ENCODE assay signal across 8 mouse cellular contexts in the genomic region with DNA sequence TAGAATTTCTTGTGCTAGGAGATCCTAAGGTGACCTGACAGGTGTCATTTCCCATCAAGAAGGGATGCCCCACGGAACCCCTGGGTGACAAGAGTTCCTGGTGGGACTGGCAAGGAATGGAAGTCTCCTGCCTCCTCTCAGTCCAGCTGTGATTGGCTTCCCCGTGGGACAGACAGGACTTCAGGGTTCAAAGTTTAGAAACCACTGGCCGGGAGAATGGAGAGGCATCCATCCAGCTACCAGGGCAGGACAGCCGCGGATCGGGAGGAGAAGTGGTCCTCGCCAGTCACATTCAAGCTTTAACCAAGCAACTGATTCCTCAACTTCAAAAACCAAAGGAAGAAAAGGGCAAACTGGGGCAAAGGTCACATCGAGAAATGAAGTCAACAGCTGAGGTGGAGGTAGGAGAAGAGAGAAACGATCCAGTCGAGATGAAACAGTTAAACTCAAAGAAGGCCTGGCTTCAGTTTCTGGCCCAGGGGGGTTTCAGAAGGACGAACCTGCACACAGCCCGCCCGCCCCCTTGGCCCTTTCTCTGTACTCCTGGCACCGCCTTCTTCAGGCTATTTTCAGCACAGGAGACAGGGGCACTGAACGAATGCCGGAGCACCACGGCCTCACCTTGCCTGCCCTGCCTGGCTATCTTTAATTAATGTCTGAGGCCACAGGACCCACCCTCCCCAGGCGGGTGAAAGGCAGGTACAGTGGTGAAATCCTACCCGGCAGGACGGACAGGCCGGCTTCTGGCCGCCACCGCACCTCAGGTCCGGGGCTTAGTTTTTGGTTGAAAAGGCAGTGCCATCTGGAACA. TPM values are rescaled to one million over a fixed set of nuclear protein-coding genes. Genes with fewer than 3 reads are reported as not detected.
DNase-seq lines count a peak whose midpoint lies in the region; ATAC-seq and TF ChIP-seq lines count a peak whose summit lies in the region.

No protein-coding gene starts in this region.

- peak; percentile 73 for DNase-seq in gastrocnemius, adult 2 months
- no peak for DNase-seq in gastrocnemius, postnatal 14 days
- DNase-seq in intestine, embryonic 14.5 days (ENCODE audit: low spot score): no peak
- no peak for DNase-seq in liver, embryonic 13.5 days
- DNase-seq in frontal cortex, postnatal 36 days (ENCODE audit: low spot score in 2 of 2): no peak
- DNase-seq in layer of hippocampus, postnatal 25 days (ENCODE audit: extremely low spot score in 1 of 2, low spot score in 1 of 2): no peak
- DNase-seq in cerebellum, adult 9-11 months: no peak

- H3K36me3 ChIP-seq in embryonic facial prominence, embryonic 13.5 days: peaks cover 7% of the 10 kb centered on the region
- peaks cover 16% of the 10 kb centered on the region; the same call in 1 of the 2 replicates for H3K36me3 ChIP-seq in intestine, embryonic 14.5 days (ENCODE audit: control insufficient read depth, insufficient read depth, low read length)
- peaks cover 13% of the 10 kb centered on the region for H3K36me3 ChIP-seq in liver, embryonic 13.5 days

- H3K27ac ChIP-seq in gastrocnemius, adult 2 months: peak overlapping the region; percentile 98
- peak overlapping the region; percentile 55; the same call in 1 of the 2 replicates for H3K27ac ChIP-seq in embryonic facial prominence, embryonic 13.5 days
- no peak overlapping the region for H3K27ac ChIP-seq in intestine, embryonic 14.5 days (ENCODE audit: low read depth)
- no peak overlapping the region for H3K27ac ChIP-seq in liver, embryonic 13.5 days

- peak overlapping the region; percentile 78 for H3K4me3 ChIP-seq in gastrocnemius, adult 2 months
- H3K4me3 ChIP-seq in embryonic facial prominence, embryonic 13.5 days: peak overlapping the region; percentile 71
- H3K4me3 ChIP-seq in intestine, embryonic 14.5 days (ENCODE audit: low read depth, low read length): no peak overlapping the region
- no peak overlapping the region for H3K4me3 ChIP-seq in liver, embryonic 13.5 days (replicated peaks)

- peaks cover 84% of the 10 kb centered on the region for H3K4me1 ChIP-seq in embryonic facial prominence, embryonic 13.5 days
- H3K4me1 ChIP-seq in intestine, embryonic 14.5 days (replicated peaks; ENCODE audit: control insufficient read depth, insufficient read depth, low read length): peaks cover 82% of the 10 kb centered on the region
- H3K4me1 ChIP-seq in liver, embryonic 13.5 days (replicated peaks): peaks cover 94% of the 10 kb centered on the region

- no peaks in the 10 kb centered on the region for H3K9me3 ChIP-seq in embryonic facial prominence, embryonic 13.5 days
- H3K9me3 ChIP-seq in intestine, embryonic 14.5 days (ENCODE audit: control insufficient read depth, low read length): no peaks in the 10 kb centered on the region
- H3K9me3 ChIP-seq in liver, embryonic 13.5 days (replicated peaks): no peaks in the 10 kb centered on the region

- WGBS in embryonic facial prominence, embryonic 13.5 days: 39% methylated on average over 24 of the region's 24 CpGs
- whole genome bisulfite sequencing in intestine, embryonic 14.5 days: 66% methylated on average over 24 of the region's 24 CpGs
- WGBS in liver, embryonic 13.5 days (ENCODE audit: insufficient replicate concordance): 71% methylated on average over 24 of the region's 24 CpGs

- H3K9ac ChIP-seq in embryonic facial prominence, embryonic 13.5 days: peak overlapping the region; percentile 4
- no peak overlapping the region; the same call in 1 of the 2 replicates for H3K9ac ChIP-seq in intestine, embryonic 14.5 days (ENCODE audit: low read length)
- no peak overlapping the region for H3K9ac ChIP-seq in liver, embryonic 13.5 days

- no peaks in the 10 kb centered on the region for H3K27me3 ChIP-seq in embryonic facial prominence, embryonic 13.5 days
- no peaks in the 10 kb centered on the region for H3K27me3 ChIP-seq in intestine, embryonic 14.5 days (replicated peaks; ENCODE audit: control insufficient read depth, insufficient read depth, low read length)
- H3K27me3 ChIP-seq in liver, embryonic 13.5 days: peaks cover 7% of the 10 kb centered on the region

- TF ChIP-seq CTCF in gastrocnemius, adult 2 months (IDR thresholded peaks at IDR 0.05): no peak

- H3K4me2 ChIP-seq in embryonic facial prominence, embryonic 13.5 days: peak overlapping the region; percentile 89
- H3K4me2 ChIP-seq in intestine, embryonic 14.5 days (ENCODE audit: low read length): peak overlapping the region; percentile 92; the same call in 1 of the 2 replicates
- peak overlapping the region; percentile 86 for H3K4me2 ChIP-seq in liver, embryonic 13.5 days

- intact Hi-C loops in gastrocnemius, adult 2 months (cut with DNase I): loop anchor here (2.0 to 10.0 kb wide), 2 partner anchors 16 to 118 kb away; no protein-coding TSS in a partner anchor
- intact Hi-C loops in gastrocnemius, postnatal 14 days (cut with DNase I; ENCODE audit: low total_unique reads): no loop called here

- no peak for ATAC-seq in embryonic facial prominence, embryonic 13.5 days (ENCODE audit: insufficient number of reproducible peaks, insufficient read depth, low FRiP score, low TSS enrichment, low read depth)
- no peak for ATAC-seq in intestine, embryonic 14.5 days (replicated peaks; ENCODE audit: low FRiP score, low TSS enrichment, low read depth)
- ATAC-seq in liver, embryonic 13.5 days (ENCODE audit: low read depth): no peak

RNA-seq across cellular contexts. Expression of a gene that starts 6.0 kb away (rescaled TPM):
- total RNA-seq in gastrocnemius, adult 2 months (2021): 10 to 100 TPM in 1 of 2 experiments, 1 to 10 TPM in 1; 9.2 to 13.6 TPM
- 10 to 100 TPM; 14.1 to 18.5 TPM for total RNA-seq in gastrocnemius, postnatal 14 days (2021)
- polyA plus RNA-seq in embryonic facial prominence, embryonic 13.5 days (2015; fragmentation: Nextera tagmentation; extraction: Ambion mirVana): 23.2 and 25.5 TPM in 2 replicates
- polyA plus RNA-seq in intestine, embryonic 14.5 days (2014; fragmentation: Nextera tagmentation; extraction: Ambion mirVana): 21.3 and 24.0 TPM in 2 replicates
- polyA plus RNA-seq in liver, embryonic 13.5 days (2015; fragmentation: Nextera tagmentation; extraction: Ambion mirVana): 4.7 and 5.5 TPM in 2 replicates
- 10 to 100 TPM; 22.5 to 24.2 TPM for total RNA-seq in layer of hippocampus, postnatal 25 days (2021)

RNA-seq across cellular contexts. Expression of a gene that starts 51.1 kb away (rescaled TPM):
- total RNA-seq in gastrocnemius, adult 2 months (2021): 10 to 100 TPM; 45.0 to 51.6 TPM
- 10 to 100 TPM; 58.1 to 83.0 TPM for total RNA-seq in gastrocnemius, postnatal 14 days (2021)
- 0.59 and 1.0 TPM in 2 replicates for polyA plus RNA-seq in embryonic facial prominence, embryonic 13.5 days (2015; fragmentation: Nextera tagmentation; extraction: Ambion mirVana)
- polyA plus RNA-seq in intestine, embryonic 14.5 days (2014; fragmentation: Nextera tagmentation; extraction: Ambion mirVana): not detected in 2 replicates
- 0.22 and 0.24 TPM in 2 replicates for polyA plus RNA-seq in liver, embryonic 13.5 days (2015; fragmentation: Nextera tagmentation; extraction: Ambion mirVana)
- 1 to 10 TPM in 1 of 2 experiments, under 1 TPM in 1; 0.99 to 2.2 TPM for total RNA-seq in layer of hippocampus, postnatal 25 days (2021)

Comparison
In these comparisons a context has a peak if more than half of its experiments do, and no peak if none do; other contexts are left out.
1. H3K27ac ChIP-seq: peak in gastrocnemius, adult 2 months (single experiment) and embryonic facial prominence, embryonic 13.5 days (single experiment); none in intestine, embryonic 14.5 days (single experiment) and liver, embryonic 13.5 days (single experiment).
2. H3K4me3 ChIP-seq: peak in gastrocnemius, adult 2 months (single experiment) and embryonic facial prominence, embryonic 13.5 days (single experiment); none in intestine, embryonic 14.5 days (single experiment) and liver, embryonic 13.5 days (single experiment).
3. RNA of a gene that starts 51.1 kb away (total RNA-seq): 58.1 to 83.0 TPM in gastrocnemius, postnatal 14 days and 45.0 to 51.6 TPM in gastrocnemius, adult 2 months; 0.99 to 2.2 TPM in layer of hippocampus, postnatal 25 days; every median in the first group is over 10 times any median in the second.
4. Peak in every context shown above with its lines, with median percentiles within 50 percentile points of each other: H3K4me2 ChIP-seq.